Mouse (Mus musculus): Measurements from ENCODE around the gene Oas1g. TPM values are rescaled to one million over a fixed set of nuclear protein-coding genes. Genes with fewer than 3 reads are reported as not detected.
"Not testable (repeated sequence)": the region's sequence is repeated elsewhere in the genome, so short reads cannot be mapped to it uniquely, and the experiment has no call there.

Oas1g gene
- polyA plus RNA-seq, 1 experiment: 1.5 TPM

GRCm38 (mm10) chr5:120908196-120908920 is 20.9 kb upstream of the Oas1g start:
- Histone ChIP-seq H3K9me3 (replicated peaks; ENCODE audit: control insufficient read depth, insufficient read depth, low read length, poor library complexity, severe bottlenecking) (no peaks in the 10 kb centered on the region), H3K4me3 (ENCODE audit: low read depth, low read length) (no peak overlapping the region), H3K4me1 (ENCODE audit: control insufficient read depth, insufficient read depth, low read length) (no peaks in the 10 kb centered on the region), H3K27ac (ENCODE audit: insufficient read depth, low read length) (no peak overlapping the region), H3K36me3 (ENCODE audit: control insufficient read depth, insufficient read depth, low read length, poor library complexity, severe bottlenecking) (no peaks in the 10 kb centered on the region), H3K27me3 (ENCODE audit: control insufficient read depth, insufficient read depth, low read length, poor library complexity, severe bottlenecking) (no peaks in the 10 kb centered on the region), H3K9ac (ENCODE audit: low read depth, poor library complexity, severe bottlenecking) (no peak overlapping the region)
- TF ChIP-seq CTCF (IDR thresholded peaks at IDR 0.05; ENCODE audit: low read depth, low read length) (no peak), EP300 (IDR thresholded peaks at IDR 0.05; ENCODE audit: insufficient read depth, low read depth, low read length) (no peak), POLR2A (IDR thresholded peaks at IDR 0.05; ENCODE audit: insufficient read depth, low read length) (no peak)

DNA sequence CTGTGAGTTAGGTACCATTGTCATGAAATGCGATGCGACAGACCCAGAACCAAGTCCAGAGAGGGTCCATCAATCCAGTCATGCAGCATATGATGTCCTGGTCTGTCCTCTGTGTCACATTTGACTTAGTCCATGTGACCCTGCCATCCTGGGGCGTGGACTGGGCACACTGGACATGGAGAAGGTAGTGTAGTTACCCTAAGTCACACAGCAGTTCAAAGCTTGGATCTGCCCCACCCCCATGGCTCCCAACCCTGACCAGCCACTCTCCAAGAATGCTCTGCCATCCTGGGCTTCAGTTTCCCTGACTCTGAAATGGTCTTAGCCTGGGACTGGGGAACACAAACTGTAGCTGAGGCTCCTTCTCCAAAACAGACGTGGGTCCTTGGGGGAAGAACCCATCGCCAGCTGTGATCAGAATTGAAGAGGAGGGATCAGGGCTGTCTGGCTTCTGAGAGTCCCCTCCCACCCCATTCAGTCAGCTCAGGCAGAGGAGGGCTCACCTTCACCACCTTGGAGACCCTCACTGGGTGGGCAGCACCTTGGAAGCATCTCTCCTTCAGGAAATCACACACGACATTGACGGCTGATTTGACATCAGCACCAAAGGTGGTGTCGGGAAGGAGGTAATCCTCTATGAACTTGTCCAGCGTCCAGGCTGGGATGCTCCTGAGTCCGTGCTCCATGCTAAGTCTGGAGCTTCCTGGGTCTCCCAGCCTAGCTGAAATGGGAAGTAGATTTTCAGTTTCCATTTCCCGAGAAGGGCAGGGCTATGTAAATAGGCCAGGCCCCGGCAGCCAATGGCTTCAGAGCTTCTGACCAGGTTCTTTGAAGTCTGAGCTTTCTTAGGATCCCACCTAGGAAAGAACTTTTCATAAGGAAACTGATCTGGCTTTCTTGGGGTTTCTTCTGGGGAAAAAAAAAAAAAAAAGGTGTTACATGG is 19.6 kb upstream of the Oas1g start, which contains the start of gene Oas1a:
TSS of gene Oas1a (minus strand) at position 731 of the 943 bp plus-strand sequence.
- H3K36me3 ChIP-seq (ENCODE audit: control insufficient read depth, insufficient read depth, low read length, poor library complexity, severe bottlenecking); H3K9ac ChIP-seq (ENCODE audit: low read depth, poor library complexity, severe bottlenecking); H3K4me3 ChIP-seq (ENCODE audit: low read depth, low read length); H3K27me3 ChIP-seq (ENCODE audit: control insufficient read depth, insufficient read depth, low read length, poor library complexity, severe bottlenecking); H3K4me1 ChIP-seq (ENCODE audit: control insufficient read depth, insufficient read depth, low read length); H3K9me3 ChIP-seq (replicated peaks; ENCODE audit: control insufficient read depth, insufficient read depth, low read length, poor library complexity, severe bottlenecking); H3K27ac ChIP-seq (ENCODE audit: insufficient read depth, low read length): not testable (repeated sequence)

- Histone ChIP-seq H3K4me3 (ENCODE audit: low read depth, low read length) (no peak overlapping the region), H3K9ac (ENCODE audit: low read depth, poor library complexity, severe bottlenecking) (no peak overlapping the region), H3K27ac (ENCODE audit: insufficient read depth, low read length) (no peak overlapping the region), H3K36me3 (ENCODE audit: control insufficient read depth, insufficient read depth, low read length, poor library complexity, severe bottlenecking) (no peaks in the 10 kb centered on the region), H3K27me3 (ENCODE audit: control insufficient read depth, insufficient read depth, low read length, poor library complexity, severe bottlenecking) (no peaks in the 10 kb centered on the region), H3K9me3 (replicated peaks; ENCODE audit: control insufficient read depth, insufficient read depth, low read length, poor library complexity, severe bottlenecking) (no peaks in the 10 kb centered on the region), H3K4me1 (ENCODE audit: control insufficient read depth, insufficient read depth, low read length) (no peaks in the 10 kb centered on the region)
- no peak for TF ChIP-seq POLR2A (IDR thresholded peaks at IDR 0.05; ENCODE audit: insufficient read depth, low read length)
- no peak for TF ChIP-seq CTCF (IDR thresholded peaks at IDR 0.05; ENCODE audit: low read depth, low read length)
- TF ChIP-seq EP300 (IDR thresholded peaks at IDR 0.05; ENCODE audit: insufficient read depth, low read depth, low read length): no peak
Observed at GRCm38 (mm10) chr5:120902056-120902455, 14.6 kb upstream of the Oas1g start.

DNA sequence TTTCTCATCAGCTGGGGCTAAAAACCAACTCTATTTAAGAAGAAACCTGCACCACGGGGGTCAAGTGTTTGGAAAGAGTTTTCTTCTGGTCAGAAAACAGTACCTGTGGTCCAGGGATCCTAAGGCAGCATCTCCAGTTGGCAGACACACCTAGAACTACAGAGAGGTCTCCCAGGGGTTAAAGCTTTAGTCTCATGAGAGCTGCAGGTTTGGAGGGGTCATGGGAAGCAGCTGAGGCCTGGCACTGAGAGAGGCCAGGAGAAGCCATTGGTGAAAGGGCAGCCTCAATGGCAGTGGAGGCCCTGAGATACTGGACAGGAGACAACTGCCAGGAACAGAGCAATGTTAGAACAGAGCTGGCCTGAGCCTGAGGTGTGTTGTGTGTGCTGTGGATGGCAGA is 13.3 kb upstream of the Oas1g start:
- Histone ChIP-seq H3K4me3 (ENCODE audit: low read depth, low read length) (no peak overlapping the region), H3K9me3 (replicated peaks; ENCODE audit: control insufficient read depth, insufficient read depth, low read length, poor library complexity, severe bottlenecking) (no peaks in the 10 kb centered on the region), H3K27me3 (ENCODE audit: control insufficient read depth, insufficient read depth, low read length, poor library complexity, severe bottlenecking) (no peaks in the 10 kb centered on the region), H3K9ac (ENCODE audit: low read depth, poor library complexity, severe bottlenecking) (no peak overlapping the region), H3K27ac (ENCODE audit: insufficient read depth, low read length) (no peak overlapping the region), H3K4me1 (ENCODE audit: control insufficient read depth, insufficient read depth, low read length) (no peaks in the 10 kb centered on the region), H3K36me3 (ENCODE audit: control insufficient read depth, insufficient read depth, low read length, poor library complexity, severe bottlenecking) (no peaks in the 10 kb centered on the region)
- no peak for TF ChIP-seq EP300 (IDR thresholded peaks at IDR 0.05; ENCODE audit: insufficient read depth, low read depth, low read length)
- TF ChIP-seq POLR2A (IDR thresholded peaks at IDR 0.05; ENCODE audit: insufficient read depth, low read length): no peak
- TF ChIP-seq CTCF (IDR thresholded peaks at IDR 0.05; ENCODE audit: low read depth, low read length): no peak

DNA sequence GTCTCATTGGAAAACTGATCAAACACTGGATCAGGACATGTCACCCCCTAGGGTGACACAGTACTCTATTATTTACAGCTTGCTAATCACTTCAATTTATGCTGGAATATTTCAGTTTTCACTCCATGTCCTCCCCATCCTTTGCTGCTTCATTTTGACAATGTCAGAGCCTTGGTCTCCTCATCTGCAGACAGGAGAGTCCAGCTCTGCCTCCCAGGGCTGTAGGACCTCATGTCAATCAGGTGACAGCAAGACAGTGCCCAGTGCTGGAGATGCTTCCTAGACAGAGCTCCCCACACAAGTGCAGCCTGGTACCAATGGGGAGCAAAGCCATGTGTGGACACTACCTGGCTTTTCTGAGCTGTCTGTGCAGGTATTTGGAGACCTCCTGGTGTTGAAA is 11.3 kb upstream of the Oas1g start:
- Histone ChIP-seq H3K9me3 (replicated peaks; ENCODE audit: control insufficient read depth, insufficient read depth, low read length, poor library complexity, severe bottlenecking) (no peaks in the 10 kb centered on the region), H3K36me3 (ENCODE audit: control insufficient read depth, insufficient read depth, low read length, poor library complexity, severe bottlenecking) (no peaks in the 10 kb centered on the region), H3K9ac (ENCODE audit: low read depth, poor library complexity, severe bottlenecking) (no peak overlapping the region), H3K27ac (ENCODE audit: insufficient read depth, low read length) (no peak overlapping the region), H3K4me3 (ENCODE audit: low read depth, low read length) (no peak overlapping the region), H3K4me1 (ENCODE audit: control insufficient read depth, insufficient read depth, low read length) (no peaks in the 10 kb centered on the region), H3K27me3 (ENCODE audit: control insufficient read depth, insufficient read depth, low read length, poor library complexity, severe bottlenecking) (no peaks in the 10 kb centered on the region)
- TF ChIP-seq CTCF (IDR thresholded peaks at IDR 0.05; ENCODE audit: low read depth, low read length) (no peak), POLR2A (IDR thresholded peaks at IDR 0.05; ENCODE audit: insufficient read depth, low read length) (no peak), EP300 (IDR thresholded peaks at IDR 0.05; ENCODE audit: insufficient read depth, low read depth, low read length) (no peak)

GRCm38 (mm10) chr5:120898307-120898706 is 10.9 kb upstream of the Oas1g start:
- Histone ChIP-seq H3K27me3 (ENCODE audit: control insufficient read depth, insufficient read depth, low read length, poor library complexity, severe bottlenecking) (no peaks in the 10 kb centered on the region), H3K9me3 (replicated peaks; ENCODE audit: control insufficient read depth, insufficient read depth, low read length, poor library complexity, severe bottlenecking) (peaks cover under 1% of the 10 kb centered on the region; the same call in 1 of the 2 replicates), H3K4me3 (ENCODE audit: low read depth, low read length) (no peak overlapping the region), H3K36me3 (ENCODE audit: control insufficient read depth, insufficient read depth, low read length, poor library complexity, severe bottlenecking) (no peaks in the 10 kb centered on the region), H3K4me1 (ENCODE audit: control insufficient read depth, insufficient read depth, low read length) (no peaks in the 10 kb centered on the region), H3K27ac (ENCODE audit: insufficient read depth, low read length) (no peak overlapping the region), H3K9ac (ENCODE audit: low read depth, poor library complexity, severe bottlenecking) (no peak overlapping the region)
- no peak for TF ChIP-seq CTCF (IDR thresholded peaks at IDR 0.05; ENCODE audit: low read depth, low read length)
- TF ChIP-seq POLR2A (IDR thresholded peaks at IDR 0.05; ENCODE audit: insufficient read depth, low read length): no peak
- no peak for TF ChIP-seq EP300 (IDR thresholded peaks at IDR 0.05; ENCODE audit: insufficient read depth, low read depth, low read length)

Measured in ES-Bruce4 (cell line).